In the genomic region with DNA sequence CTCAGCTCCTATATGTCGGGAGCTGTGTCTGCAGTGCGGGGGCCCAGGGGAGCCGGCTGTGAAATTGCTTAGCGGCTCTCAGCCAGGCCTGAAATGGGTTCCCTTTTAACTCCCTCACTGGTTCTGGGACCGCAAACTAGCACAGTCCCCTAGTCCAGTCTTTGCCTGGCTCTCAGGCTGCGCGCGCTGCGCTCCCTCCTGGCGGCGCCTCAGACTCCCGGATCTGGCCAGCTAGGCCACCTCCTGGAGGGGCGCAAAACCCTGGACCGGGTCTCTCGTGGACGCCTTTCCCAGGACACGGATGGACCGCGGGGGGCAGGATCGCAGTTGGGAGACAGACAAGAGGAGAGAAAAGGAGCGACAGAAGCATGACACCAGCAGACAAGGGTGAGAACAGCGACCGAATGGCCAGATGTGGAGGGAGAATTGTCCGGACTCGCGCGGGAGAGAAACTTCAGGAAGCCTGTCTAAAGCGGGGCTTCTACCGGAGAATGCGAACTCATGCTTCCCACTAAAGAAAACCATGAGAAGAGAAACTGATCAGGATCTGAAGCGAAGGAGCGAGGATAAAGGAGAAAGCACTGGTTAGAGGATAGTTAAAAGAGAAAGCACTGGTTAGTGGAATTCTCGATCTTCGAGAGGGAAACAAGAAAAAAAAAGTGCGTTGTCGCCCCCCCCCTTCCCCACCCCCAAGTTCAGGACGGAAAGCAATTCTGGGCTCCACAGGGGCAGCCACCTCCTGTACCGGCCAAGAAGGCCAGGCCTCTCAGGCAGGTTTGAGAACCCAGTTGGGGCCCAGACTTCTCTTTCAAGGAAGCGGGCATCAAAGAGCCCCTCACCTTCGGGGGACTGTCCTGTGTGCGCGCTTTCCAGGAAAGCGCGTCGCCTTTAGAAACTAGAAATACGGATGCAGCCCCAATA, we compare ENCODE assay signal across 8 mouse cellular contexts. TPM values are rescaled to one million over a fixed set of nuclear protein-coding genes. Genes with fewer than 3 reads are reported as not detected.
A peak's percentile ranks its signal among the peaks of the same experiment; 100 is the strongest.
DNase-seq lines count a peak whose midpoint lies in the region; ATAC-seq lines count a peak whose summit lies in the region.

No protein-coding gene starts in this region.

- no peak for ATAC-seq in forebrain, embryonic 14.5 days
- no peak for ATAC-seq in kidney, embryonic 15.5 days (replicated peaks; ENCODE audit: low FRiP score)

- peaks cover 89% of the 10 kb centered on the region for H3K27me3 ChIP-seq in forebrain, embryonic 14.5 days (replicated peaks; ENCODE audit: control insufficient read depth, insufficient read depth, low read length)
- H3K27me3 ChIP-seq in kidney, embryonic 15.5 days, result peaks cover 98% of the 10 kb centered on the region

- peaks cover 10% of the 10 kb centered on the region for H3K4me1 ChIP-seq in forebrain, embryonic 14.5 days (ENCODE audit: control insufficient read depth, insufficient read depth, low read length)
- peaks cover 29% of the 10 kb centered on the region for H3K4me1 ChIP-seq in kidney, embryonic 15.5 days

- DNase-seq in heart, adult 18-20 months, result peak; percentile 43 to 44
- no peak for DNase-seq in heart, adult 8-10 months (ENCODE audit: low spot score)
- DNase-seq in forebrain, embryonic 14.5 days (ENCODE audit: low spot score), result peak; percentile 32
- peak; percentile 57 to 66 for DNase-seq in lung, postnatal 4 days
- no peak for DNase-seq in layer of hippocampus, adult 8-10 months (ENCODE audit: low spot score in 2 of 2)
- no peak for DNase-seq in layer of hippocampus, adult 9-10 months (ENCODE audit: low spot score)
- no peak for DNase-seq in thymus, adult 18-20 months

- under 1% methylated on average over 46 of the region's 46 CpGs for WGBS in forebrain, embryonic 14.5 days
- under 1% methylated on average over 46 of the region's 46 CpGs for WGBS in kidney, embryonic 15.5 days

- H3K36me3 ChIP-seq in forebrain, embryonic 14.5 days (ENCODE audit: control insufficient read depth, insufficient read depth, low read length), result no peaks in the 10 kb centered on the region
- H3K36me3 ChIP-seq in kidney, embryonic 15.5 days, result no peaks in the 10 kb centered on the region

- no peak overlapping the region for H3K27ac ChIP-seq in forebrain, embryonic 14.5 days (ENCODE audit: low read depth, low read length)
- no peak overlapping the region for H3K27ac ChIP-seq in kidney, embryonic 15.5 days

- peak overlapping the region; percentile 5; the same call in 1 of the 2 replicates for H3K9ac ChIP-seq in forebrain, embryonic 14.5 days (ENCODE audit: low read length)
- no peak overlapping the region for H3K9ac ChIP-seq in kidney, embryonic 15.5 days

- H3K4me3 ChIP-seq in forebrain, embryonic 14.5 days (ENCODE audit: low read depth, low read length), result peak overlapping the region; percentile 4; the same call in 1 of the 2 replicates
- peak overlapping the region; percentile 31 for H3K4me3 ChIP-seq in kidney, embryonic 15.5 days (replicated peaks)

- H3K4me2 ChIP-seq in forebrain, embryonic 14.5 days (ENCODE audit: low read length), result peak overlapping the region; percentile 24; the same call in 1 of the 2 replicates
- H3K4me2 ChIP-seq in kidney, embryonic 15.5 days, result peak overlapping the region; percentile 44

- no peaks in the 10 kb centered on the region; the same call in 1 of the 2 replicates for H3K9me3 ChIP-seq in forebrain, embryonic 14.5 days (replicated peaks; ENCODE audit: control insufficient read depth, low read length)
- no peaks in the 10 kb centered on the region for H3K9me3 ChIP-seq in kidney, embryonic 15.5 days (replicated peaks)

RNA-seq across cellular contexts. Expression of a gene that starts 4.4 kb away (rescaled TPM):
- 1 to 10 TPM; 3.7 to 5.7 TPM for total RNA-seq in heart, adult 18-20 months (2021)
- total RNA-seq in heart, adult 8-10 months (2022), result 1 to 10 TPM; 3.8 to 7.4 (median 4.9) TPM
- polyA plus RNA-seq in forebrain, embryonic 14.5 days (2014; fragmentation: Nextera tagmentation; extraction: Ambion mirVana), result 1.9 and 2.4 TPM in 2 replicates
- polyA plus RNA-seq in kidney, embryonic 15.5 days (2015; fragmentation: Nextera tagmentation; extraction: Ambion mirVana), result 7.9 and 8.0 TPM in 2 replicates
- total RNA-seq in layer of hippocampus, adult 8-10 months (2022), result under 1 TPM in 1 of 4 experiments, not detected in 3; 0.27 TPM

Comparison
In these comparisons a context has a peak if more than half of its experiments do, and no peak if none do; other contexts are left out.
1. DNase-seq: peak in heart, adult 18-20 months (2 of 2), forebrain, embryonic 14.5 days (single experiment) and lung, postnatal 4 days (2 of 2); none in heart, adult 8-10 months (single experiment), layer of hippocampus, adult 8-10 months (0 of 2), layer of hippocampus, adult 9-10 months (single experiment) and thymus, adult 18-20 months (0 of 2).